Mouse (Mus musculus): Measurements from ENCODE around the gene Rpf1.
A peak's percentile ranks its signal among the peaks of the same experiment; 100 is the strongest.

Rpf1 gene

GRCm38 (mm10) chr3:146520798-146521651, at the start of gene Rpf1:
Rpf1 (minus strand) TSS chr3:146521429.
- DNase-seq = peak; percentile 95

DNA sequence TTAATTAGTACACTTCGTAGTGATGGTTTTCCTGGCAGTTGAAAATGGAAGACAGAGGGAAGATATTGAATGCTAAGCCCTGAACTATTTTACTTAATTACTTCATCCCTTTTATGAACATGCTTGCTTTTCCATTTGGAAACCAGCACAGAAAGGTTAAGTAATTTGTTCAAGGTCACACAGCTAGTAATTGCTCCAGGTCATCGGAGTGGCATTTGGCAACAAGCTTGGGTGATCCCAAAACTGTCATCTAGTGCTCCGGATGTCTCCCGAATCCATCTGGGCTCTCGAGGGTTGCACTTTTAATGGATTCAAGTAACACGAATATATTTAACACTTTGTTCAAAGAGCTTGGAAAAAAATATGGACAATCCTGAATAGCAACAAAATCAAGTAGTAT, 49.7 kb upstream of the Rpf1 start:
- no peak for DNase-seq

- no peak for DNase-seq
Observed at GRCm38 (mm10) chr3:146570148-146570782, 49.0 kb upstream of the Rpf1 start, which contains the start of gene Uox. Uox (plus strand) TSS chr3:146570426.

DNA sequence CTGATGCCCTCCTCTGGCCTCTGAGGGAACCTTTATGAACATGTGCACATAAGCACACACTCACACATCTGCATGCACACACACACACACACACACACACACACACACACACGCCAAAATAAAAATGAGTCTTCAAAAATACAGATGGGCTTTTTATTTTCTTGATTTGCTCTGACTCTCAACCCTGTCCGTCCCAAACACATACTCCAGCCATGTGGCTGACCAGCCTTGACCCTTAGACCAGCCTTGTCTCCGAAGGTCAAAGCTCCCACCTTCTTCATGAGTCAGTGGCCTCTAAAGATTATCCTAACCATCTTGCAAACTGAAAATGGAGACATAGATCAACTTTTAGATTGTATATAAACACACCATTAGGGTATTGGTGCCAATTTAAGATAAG, 48.4 kb upstream of the Rpf1 start:
- DNase-seq = no peak

- DNase-seq = peak; percentile 48 to 63
Observed at GRCm38 (mm10) chr3:146567884-146568530, 46.8 kb upstream of the Rpf1 start.

DNA sequence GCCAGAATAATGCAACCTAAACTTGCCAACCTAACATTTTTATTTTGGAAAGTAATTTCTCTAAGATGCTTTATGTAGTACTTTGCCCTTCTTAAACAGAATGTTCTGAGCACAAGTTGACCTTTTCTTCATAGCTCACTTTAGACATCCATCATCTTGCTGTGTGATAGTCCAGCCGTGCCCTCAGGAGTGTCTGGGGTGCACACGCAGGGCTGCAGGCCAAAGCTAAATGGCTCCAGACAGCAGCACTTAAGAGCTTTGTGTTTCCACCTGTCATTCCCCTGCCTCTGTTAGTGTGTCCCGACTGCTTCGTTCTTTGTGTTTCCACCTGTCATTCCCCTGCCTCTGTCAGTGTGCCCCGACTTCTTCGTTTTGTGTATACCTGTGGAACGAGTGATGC, 46.1 kb upstream of the Rpf1 start:
- no peak for DNase-seq

GRCm38 (mm10) chr3:146565065-146565411, 43.8 kb upstream of the Rpf1 start:
- DNase-seq = no peak

DNA sequence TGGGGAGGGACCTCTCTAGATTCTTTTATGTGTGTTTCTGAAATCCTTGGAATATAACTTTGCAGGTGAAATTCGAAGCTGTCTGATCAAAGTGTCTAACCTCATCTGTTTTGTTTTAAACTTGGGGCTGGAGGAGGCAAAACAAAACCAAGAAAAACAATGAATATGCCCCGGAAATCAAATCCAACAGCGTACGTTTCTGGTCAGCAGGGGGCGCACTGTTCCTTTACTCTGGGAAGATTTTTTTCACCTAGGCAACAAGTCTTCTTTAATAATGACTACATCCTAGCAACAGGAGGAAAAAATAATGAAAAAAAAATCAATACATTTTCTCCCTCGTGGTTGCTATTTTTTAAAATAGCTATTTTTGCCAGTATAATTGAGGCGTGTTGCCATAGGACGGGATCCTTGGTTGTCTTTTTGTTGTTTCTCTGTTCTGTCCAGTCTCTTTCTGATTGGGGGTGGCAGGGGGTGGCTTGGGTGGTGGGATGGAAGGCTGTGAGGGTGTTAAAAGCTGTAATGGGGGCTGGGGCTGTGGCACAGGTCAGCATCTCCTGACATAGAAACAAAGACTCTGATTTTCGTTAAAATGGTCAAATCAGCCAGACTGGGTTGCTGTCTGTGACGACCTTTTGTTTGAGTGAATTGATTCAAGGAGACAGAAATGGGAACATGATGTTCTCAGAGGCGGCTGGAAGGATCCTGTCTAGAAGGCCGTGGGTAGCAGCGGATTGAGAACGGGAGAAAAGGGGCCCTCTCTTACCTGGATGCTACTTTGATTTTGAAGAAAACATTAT, 43.2 kb upstream of the Rpf1 start:
- peak; percentile 59 to 90 for DNase-seq

DNA sequence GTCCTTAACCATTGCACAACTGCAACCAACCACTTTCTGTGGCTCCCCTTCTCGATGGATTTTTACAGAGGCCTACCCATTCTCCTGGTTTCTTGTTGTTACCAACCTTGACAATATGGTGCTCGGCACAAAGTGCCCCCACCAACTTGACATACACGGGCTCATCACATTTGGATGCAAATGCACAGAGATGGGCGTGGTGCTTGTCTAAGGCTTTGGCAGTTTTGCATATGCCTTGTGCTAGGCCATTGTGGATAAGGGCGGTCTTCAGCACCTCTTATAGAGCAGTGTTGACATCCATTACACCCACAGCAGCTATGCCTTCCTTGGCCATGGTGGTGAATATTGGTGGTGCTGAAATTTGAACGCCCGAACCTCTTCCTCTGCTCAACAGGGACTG, 41.7 kb upstream of the Rpf1 start:
- no peak for DNase-seq

- no peak for DNase-seq
Observed at GRCm38 (mm10) chr3:146557507-146557906, 36.3 kb upstream of the Rpf1 start.

DNA sequence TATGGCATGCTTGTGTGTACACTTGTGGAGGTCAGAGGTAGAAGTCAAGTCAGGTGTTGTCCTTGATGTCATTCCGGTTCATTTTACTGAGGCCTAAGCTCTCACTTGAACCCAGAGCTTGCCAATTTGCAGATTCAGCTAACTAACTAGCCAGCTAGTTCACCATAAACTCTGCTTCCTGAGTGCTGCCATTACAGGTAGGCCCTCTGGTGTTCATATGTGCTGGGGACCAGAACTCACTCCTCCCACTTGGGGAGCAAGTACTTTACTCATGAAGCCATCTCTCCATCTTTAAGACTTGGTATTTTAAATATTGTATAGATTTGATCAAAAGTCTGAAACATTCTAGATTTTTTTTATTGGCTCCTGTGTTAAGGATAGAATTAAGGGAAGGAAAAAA, 35.3 kb upstream of the Rpf1 start:
- no peak for DNase-seq

- no peak for DNase-seq
Observed at GRCm38 (mm10) chr3:146554816-146555215, 33.6 kb upstream of the Rpf1 start.

GRCm38 (mm10) chr3:146543632-146544031, 22.4 kb upstream of the Rpf1 start:
- DNase-seq = no peak

- peak; percentile 37 to 54 for DNase-seq
Observed at GRCm38 (mm10) chr3:146540521-146541273, 19.5 kb upstream of the Rpf1 start.

DNA sequence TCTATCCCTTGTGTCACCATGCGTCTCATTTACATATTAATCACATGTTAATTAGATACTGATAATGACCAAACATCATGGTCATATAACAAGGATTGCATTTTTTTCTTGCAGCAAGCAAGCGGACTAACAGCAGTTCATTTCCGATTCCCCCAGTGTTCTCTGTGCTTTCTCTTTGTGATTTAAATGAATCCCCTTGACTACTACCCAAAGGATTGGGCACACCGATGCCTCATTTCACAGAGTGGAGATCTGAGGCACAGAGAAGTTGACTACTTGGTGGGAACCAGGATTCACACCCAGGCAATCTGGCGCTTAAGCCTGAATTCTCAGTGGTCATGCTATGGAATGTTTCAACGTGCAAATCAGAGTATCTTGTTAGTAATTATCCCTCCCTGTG, 13.8 kb upstream of the Rpf1 start:
- no peak for DNase-seq

GRCm38 (mm10) chr3:146528335-146528734, 7.1 kb upstream of the Rpf1 start:
- DNase-seq = no peak

DNA sequence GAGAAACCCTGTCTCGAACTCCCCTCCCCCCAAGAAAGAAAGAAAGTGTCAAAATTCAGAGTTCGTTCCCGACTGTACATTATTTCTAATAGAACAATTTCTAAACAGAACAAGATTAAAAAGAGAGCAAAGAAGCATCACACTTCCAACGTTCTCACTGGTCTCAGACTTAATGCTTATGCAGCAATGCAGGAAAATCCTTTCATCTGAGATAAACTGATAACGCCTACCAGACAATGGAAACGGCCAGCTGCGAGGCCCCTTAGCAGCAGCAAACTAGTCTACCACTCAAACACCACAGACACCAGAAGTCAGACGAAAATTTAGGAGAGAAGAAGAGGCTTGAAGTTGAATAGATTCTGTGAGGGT, 407 bp upstream of the Rpf1 start:
- DNase-seq = no peak

- DNase-seq = no peak
Observed at GRCm38 (mm10) chr3:146520226-146520797, 917 bp downstream of the Rpf1 start.

- DNase-seq = no peak
Observed at GRCm38 (mm10) chr3:146506711-146507110, 14.5 kb downstream of the Rpf1 start.

DNA sequence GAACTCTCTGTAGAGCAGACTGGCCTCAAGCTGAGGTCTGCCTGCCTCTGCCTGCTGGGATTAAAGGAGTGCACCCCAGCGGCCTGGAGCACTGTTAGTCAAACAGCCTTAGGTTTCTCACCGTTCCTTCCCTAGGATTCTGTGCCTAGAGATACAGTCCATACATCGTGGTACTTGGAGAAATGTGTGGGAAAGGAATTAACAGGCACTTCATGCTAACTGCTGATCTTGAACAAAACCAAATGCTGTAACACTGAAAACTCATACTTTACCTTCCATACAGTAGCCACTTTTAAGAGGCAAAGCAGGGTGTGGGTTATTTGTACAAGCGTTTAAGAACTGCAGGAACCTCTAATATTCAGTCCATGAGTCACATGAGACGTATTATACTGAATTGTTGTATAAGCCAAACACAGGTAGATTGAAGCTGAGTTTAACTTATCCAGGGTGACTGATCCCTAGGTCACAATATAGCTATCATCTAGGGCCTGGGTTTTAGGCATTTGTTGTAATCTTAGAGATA, 19.6 kb downstream of the Rpf1 start:
- no peak for DNase-seq

DNA sequence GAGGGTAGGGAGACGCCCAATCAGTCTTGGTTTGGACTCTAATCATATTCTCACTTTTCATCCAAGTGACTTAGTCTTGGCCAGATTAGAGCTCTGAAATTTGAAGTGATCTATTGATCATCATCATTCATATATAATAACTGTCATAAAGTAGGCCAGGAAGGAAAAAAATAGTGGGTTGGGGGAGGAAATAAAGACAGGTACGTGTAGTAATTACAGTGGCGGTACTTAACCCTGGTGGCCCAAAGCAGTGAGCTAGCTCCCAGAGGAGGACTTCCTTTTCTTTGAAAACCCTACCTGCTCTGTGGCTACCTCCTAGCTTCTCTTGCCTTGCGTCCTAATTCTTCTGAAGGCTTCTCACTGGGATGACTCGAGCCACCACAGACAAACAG, 20.4 kb downstream of the Rpf1 start:
- DNase-seq = no peak
